27 mouse cellular contexts compared by ENCODE assay signal in the genomic region with DNA sequence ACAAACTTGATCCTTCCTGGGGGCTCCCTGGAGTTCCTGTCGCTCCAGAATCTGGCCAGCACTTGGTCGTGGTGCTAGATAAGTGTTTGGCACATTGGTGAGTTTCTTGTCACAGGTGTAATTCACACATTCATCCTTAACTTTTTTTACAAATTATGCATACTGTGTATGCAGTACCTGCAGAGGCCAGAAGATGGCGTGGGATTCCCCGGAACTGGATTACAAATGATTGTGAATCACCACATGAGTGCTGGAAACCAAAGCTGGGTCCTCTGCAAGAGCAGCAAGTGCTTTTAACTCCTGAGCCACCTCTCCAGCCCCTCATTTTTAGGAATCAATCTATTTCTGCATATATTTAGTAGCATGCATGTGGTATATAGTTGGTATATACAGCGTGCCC. TPM values are rescaled to one million over a fixed set of nuclear protein-coding genes. Genes with fewer than 3 reads are reported as not detected.
A peak's percentile ranks its signal among the peaks of the same experiment; 100 is the strongest.
DNase-seq lines count a peak whose midpoint lies in the region; ATAC-seq and TF ChIP-seq lines count a peak whose summit lies in the region.
"Had no signal": no experiment of that assay in that cellular context is flagged by ENCODE, and none has a peak within 500 bp of the region (broad histone marks: within the 10 kb centered on the region; RNA-seq: fewer than 3 reads in every experiment).

No protein-coding gene starts in this region.

- H3K9ac ChIP-seq in hindbrain, postnatal 0 days (replicated peaks; ENCODE audit: low read length), result no peak overlapping the region
- no peak overlapping the region for H3K9ac ChIP-seq in hindbrain, embryonic 12.5 days
- H3K9ac ChIP-seq in liver, postnatal 0 days (replicated peaks), result no peak overlapping the region
- H3K9ac ChIP-seq in liver, embryonic 11.5 days (ENCODE audit: low read depth, low read length), result no peak overlapping the region
- H3K9ac ChIP-seq in stomach, postnatal 0 days (ENCODE audit: low read length), result no peak overlapping the region
- H3K9ac ChIP-seq: forebrain, embryonic 12.5 days; hindbrain, embryonic 14.5 days; intestine, embryonic 15.5 days had no signal

- WGBS in hindbrain, postnatal 0 days, result 76% methylated on average over 5 of the region's 5 CpGs
- 65% methylated on average over 5 of the region's 5 CpGs for WGBS in hindbrain, embryonic 12.5 days
- 75% methylated on average over 5 of the region's 5 CpGs for WGBS in liver, postnatal 0 days (ENCODE audit: insufficient replicate concordance)
- WGBS in liver, embryonic 11.5 days, result 76% methylated on average over 5 of the region's 5 CpGs
- 77% methylated on average over 5 of the region's 5 CpGs for WGBS in stomach, postnatal 0 days

- DNase-seq in hindbrain, postnatal 0 days (ENCODE audit: low spot score), result no peak
- DNase-seq in liver, postnatal 0 days, result no peak
- no peak for DNase-seq in liver, embryonic 11.5 days (ENCODE audit: low spot score)
- peak; percentile 72 for DNase-seq in R1 (ENCODE audit: low read depth, low spot score)
- DNase-seq in stomach, postnatal 0 days (ENCODE audit: low spot score), result no peak
- DNase-seq in adrenal gland, adult (ENCODE audit: inconsistent age in 2 of 2, low spot score in 1 of 2), result no peak
- DNase-seq: adrenal gland, adult 2 months; cerebellum, adult 9-10 months; gastrocnemius, postnatal 25 days; heart, postnatal 10 days; kidney, postnatal 14 days; liver, embryonic 13.5 days; lung, postnatal 14 days; right cerebral cortex, postnatal 14 days; thymus, postnatal 14 days had no signal

- no peaks in the 10 kb centered on the region for H3K36me3 ChIP-seq in hindbrain, postnatal 0 days (ENCODE audit: insufficient read depth, low read length)
- no peaks in the 10 kb centered on the region for H3K36me3 ChIP-seq in hindbrain, embryonic 12.5 days
- peaks cover 8% of the 10 kb centered on the region; the same call in 1 of the 2 replicates for H3K36me3 ChIP-seq in liver, postnatal 0 days (replicated peaks; ENCODE audit: insufficient read depth, low read length)
- H3K36me3 ChIP-seq in liver, embryonic 11.5 days (ENCODE audit: control insufficient read depth, insufficient read depth, low read length), result no peaks in the 10 kb centered on the region
- H3K36me3 ChIP-seq in stomach, postnatal 0 days (ENCODE audit: control insufficient read depth, insufficient read depth, low read length), result no peaks in the 10 kb centered on the region
- H3K36me3 ChIP-seq: forebrain, embryonic 12.5 days; intestine, embryonic 15.5 days had no signal

- no peak for TF ChIP-seq EP300 in liver, postnatal 0 days (IDR thresholded peaks at IDR 0.05; ENCODE audit: low read depth)
- TF ChIP-seq EP300 in stomach, postnatal 0 days (optimal IDR thresholded peaks at IDR 0.05), result no peak

- TF ChIP-seq CTCF in hindbrain, postnatal 0 days (IDR thresholded peaks at IDR 0.05; ENCODE audit: low read depth), result peak; percentile 19
- TF ChIP-seq CTCF in liver, postnatal 0 days (IDR thresholded peaks at IDR 0.05; ENCODE audit: low read depth), result peak; percentile 42
- TF ChIP-seq CTCF in stomach, postnatal 0 days (IDR thresholded peaks at IDR 0.05; ENCODE audit: low read depth), result peak; percentile 37

- no peaks in the 10 kb centered on the region for H3K9me3 ChIP-seq in hindbrain, postnatal 0 days (ENCODE audit: low read length)
- H3K9me3 ChIP-seq in hindbrain, embryonic 12.5 days (replicated peaks), result 0 out of 2 replicates have a peak, but pooled peaks cover 3% of the 10 kb centered on the region
- H3K9me3 ChIP-seq in liver, postnatal 0 days (ENCODE audit: low read length), result no peaks in the 10 kb centered on the region
- no peaks in the 10 kb centered on the region; the same call in 1 of the 2 replicates for H3K9me3 ChIP-seq in liver, embryonic 11.5 days (ENCODE audit: control insufficient read depth, low read length)
- H3K9me3 ChIP-seq in stomach, postnatal 0 days (ENCODE audit: control insufficient read depth, low read length), result no peaks in the 10 kb centered on the region
- H3K9me3 ChIP-seq: forebrain, embryonic 12.5 days; intestine, embryonic 15.5 days had no signal

- H3K4me1 ChIP-seq in hindbrain, postnatal 0 days (ENCODE audit: insufficient read depth, low read length), result no peaks in the 10 kb centered on the region
- H3K4me1 ChIP-seq in hindbrain, embryonic 12.5 days, result no peaks in the 10 kb centered on the region
- H3K4me1 ChIP-seq in liver, postnatal 0 days (ENCODE audit: insufficient read depth), result peaks cover 31% of the 10 kb centered on the region
- H3K4me1 ChIP-seq in liver, embryonic 11.5 days (replicated peaks; ENCODE audit: control insufficient read depth, insufficient read depth, low read length), result peaks cover 48% of the 10 kb centered on the region
- peaks cover 4% of the 10 kb centered on the region; the same call in 1 of the 2 replicates for H3K4me1 ChIP-seq in stomach, postnatal 0 days (replicated peaks; ENCODE audit: control insufficient read depth, insufficient read depth)
- H3K4me1 ChIP-seq: forebrain, embryonic 12.5 days had no signal

- H3K27ac ChIP-seq in hindbrain, postnatal 0 days, result no peak overlapping the region
- H3K27ac ChIP-seq in hindbrain, embryonic 12.5 days, result no peak overlapping the region
- H3K27ac ChIP-seq in liver, postnatal 0 days (ENCODE audit: low read depth), result no peak overlapping the region
- H3K27ac ChIP-seq in liver, embryonic 11.5 days (ENCODE audit: low read depth, low read length), result no peak overlapping the region
- no peak overlapping the region for H3K27ac ChIP-seq in stomach, postnatal 0 days (replicated peaks)
- H3K27ac ChIP-seq: forebrain, embryonic 12.5 days; hindbrain, embryonic 14.5 days had no signal

- H3K4me3 ChIP-seq in hindbrain, postnatal 0 days (ENCODE audit: low read length), result no peak overlapping the region
- H3K4me3 ChIP-seq in hindbrain, embryonic 12.5 days, result no peak overlapping the region
- H3K4me3 ChIP-seq in liver, postnatal 0 days (ENCODE audit: low read depth, low read length), result no peak overlapping the region
- no peak overlapping the region for H3K4me3 ChIP-seq in liver, embryonic 11.5 days (ENCODE audit: low read depth, low read length)
- H3K4me3 ChIP-seq in stomach, postnatal 0 days (ENCODE audit: low read depth, low read length), result no peak overlapping the region
- H3K4me3 ChIP-seq: forebrain, embryonic 12.5 days; intestine, embryonic 15.5 days; liver, embryonic 13.5 days had no signal

- ATAC-seq in hindbrain, postnatal 0 days, result no peak
- no peak for ATAC-seq in hindbrain, embryonic 12.5 days (ENCODE audit: low FRiP score)
- ATAC-seq in liver, postnatal 0 days, result no peak
- ATAC-seq in liver, embryonic 11.5 days (replicated peaks; ENCODE audit: low FRiP score), result no peak
- ATAC-seq in stomach, postnatal 0 days (ENCODE audit: low FRiP score, low TSS enrichment), result no peak
- ATAC-seq: intestine, embryonic 15.5 days; midbrain, embryonic 16.5 days had no signal

- no peak overlapping the region for H3K4me2 ChIP-seq in hindbrain, postnatal 0 days (ENCODE audit: low read depth, low read length)
- H3K4me2 ChIP-seq in hindbrain, embryonic 12.5 days (replicated peaks), result no peak overlapping the region
- H3K4me2 ChIP-seq in liver, postnatal 0 days (ENCODE audit: low read depth, low read length), result no peak overlapping the region
- no peak overlapping the region for H3K4me2 ChIP-seq in liver, embryonic 11.5 days
- no peak overlapping the region for H3K4me2 ChIP-seq in stomach, postnatal 0 days (replicated peaks; ENCODE audit: low read depth)
- H3K4me2 ChIP-seq: forebrain, embryonic 12.5 days; hindbrain, embryonic 14.5 days; liver, embryonic 13.5 days had no signal

- H3K27me3 ChIP-seq in hindbrain, postnatal 0 days (ENCODE audit: insufficient read depth, low read length), result no peaks in the 10 kb centered on the region
- H3K27me3 ChIP-seq in hindbrain, embryonic 12.5 days, result no peaks in the 10 kb centered on the region
- H3K27me3 ChIP-seq in liver, postnatal 0 days (ENCODE audit: insufficient read depth, low read length), result no peaks in the 10 kb centered on the region
- no peaks in the 10 kb centered on the region for H3K27me3 ChIP-seq in liver, embryonic 11.5 days (replicated peaks; ENCODE audit: control insufficient read depth, insufficient read depth, low read length)
- H3K27me3 ChIP-seq in stomach, postnatal 0 days (ENCODE audit: control insufficient read depth, insufficient read depth, low read length), result no peaks in the 10 kb centered on the region
- H3K27me3 ChIP-seq: forebrain, embryonic 12.5 days; intestine, embryonic 15.5 days; liver, embryonic 13.5 days had no signal

RNA-seq across cellular contexts. Expression of a gene that starts 15.0 kb away (rescaled TPM):
- total RNA-seq in hindbrain, postnatal 0 days (2014; rRNA removed), result 10.0 and 13.2 TPM in 2 replicates
- 6.6 TPM in 2 replicates for polyA plus RNA-seq in hindbrain, postnatal 0 days (2015; fragmentation: Nextera tagmentation; extraction: Ambion mirVana)
- polyA plus RNA-seq in hindbrain, embryonic 12.5 days (2016; fragmentation: Nextera tagmentation; extraction: Ambion mirVana), result 4.9 TPM in 2 replicates
- polyA plus RNA-seq in liver, postnatal 0 days (2015; fragmentation: Nextera tagmentation; extraction: Ambion mirVana), result 5.8 and 7.1 TPM in 2 replicates
- polyA plus RNA-seq in liver, embryonic 11.5 days (2014; fragmentation: Nextera tagmentation; extraction: Ambion mirVana), result 9.6 and 9.8 TPM in 2 replicates
- 10.4 and 13.8 TPM in 2 replicates for polyA plus RNA-seq in stomach, postnatal 0 days (2015; fragmentation: Nextera tagmentation; extraction: Ambion mirVana)

RNA-seq across cellular contexts. Expression of a gene that starts 25.2 kb away (rescaled TPM):
- total RNA-seq in hindbrain, postnatal 0 days (2014; rRNA removed), result 0.21 TPM in 1 of 2 replicates, not detected in the other
- polyA plus RNA-seq in hindbrain, postnatal 0 days (2015; fragmentation: Nextera tagmentation; extraction: Ambion mirVana), result 0.14 and 0.42 TPM in 2 replicates
- not detected in 2 replicates for polyA plus RNA-seq in hindbrain, embryonic 12.5 days (2016; fragmentation: Nextera tagmentation; extraction: Ambion mirVana)
- polyA plus RNA-seq in liver, postnatal 0 days (2015; fragmentation: Nextera tagmentation; extraction: Ambion mirVana), result 0.07 and 0.15 TPM in 2 replicates
- not detected in 2 replicates for polyA plus RNA-seq in liver, embryonic 11.5 days (2014; fragmentation: Nextera tagmentation; extraction: Ambion mirVana)
- polyA plus RNA-seq in stomach, postnatal 0 days (2015; fragmentation: Nextera tagmentation; extraction: Ambion mirVana), result 1,647 and 1,784 TPM in 2 replicates
- total RNA-seq: adrenal gland, adult 2 months; gastrocnemius, postnatal 25 days; heart, adult 8-10 months; heart, postnatal 10 days; layer of hippocampus, adult 8-10 months; megakaryocyte-erythroid progenitor cell, adult 5-6 weeks; neutrophil, adult 5-6 weeks had no signal
- polyA plus RNA-seq: C2C12; cortical plate, adult 2 months; forebrain, embryonic 12.5 days; hindbrain, embryonic 14.5 days; limb, embryonic 11.5 days; liver, embryonic 13.5 days had no signal

RNA-seq across cellular contexts. Expression of a gene that starts 57.3 kb away (rescaled TPM):
- 2.2 TPM in 1 of 2 replicates, not detected in the other for total RNA-seq in hindbrain, postnatal 0 days (2014; rRNA removed)
- polyA plus RNA-seq in hindbrain, postnatal 0 days (2015; fragmentation: Nextera tagmentation; extraction: Ambion mirVana), result 1.5 and 1.8 TPM in 2 replicates
- polyA plus RNA-seq in hindbrain, embryonic 12.5 days (2016; fragmentation: Nextera tagmentation; extraction: Ambion mirVana), result 0.63 and 1.2 TPM in 2 replicates
- polyA plus RNA-seq in liver, postnatal 0 days (2015; fragmentation: Nextera tagmentation; extraction: Ambion mirVana), result 0.25 TPM in 1 of 2 replicates, not detected in the other
- 0.44 and 1.7 TPM in 2 replicates for polyA plus RNA-seq in liver, embryonic 11.5 days (2014; fragmentation: Nextera tagmentation; extraction: Ambion mirVana)
- 0.19 and 0.51 TPM in 2 replicates for polyA plus RNA-seq in stomach, postnatal 0 days (2015; fragmentation: Nextera tagmentation; extraction: Ambion mirVana)
- total RNA-seq: megakaryocyte-erythroid progenitor cell, adult 5-6 weeks; neutrophil, adult 5-6 weeks had no signal
- polyA plus RNA-seq: liver, embryonic 13.5 days had no signal

RNA-seq across cellular contexts. Expression of a gene that starts 57.6 kb away (rescaled TPM):
- 5.5 and 8.3 TPM in 2 replicates for total RNA-seq in hindbrain, postnatal 0 days (2014; rRNA removed)
- polyA plus RNA-seq in hindbrain, postnatal 0 days (2015; fragmentation: Nextera tagmentation; extraction: Ambion mirVana), result 0.79 and 0.85 TPM in 2 replicates
- polyA plus RNA-seq in hindbrain, embryonic 12.5 days (2016; fragmentation: Nextera tagmentation; extraction: Ambion mirVana), result 0.23 and 0.27 TPM in 2 replicates
- polyA plus RNA-seq in liver, postnatal 0 days (2015; fragmentation: Nextera tagmentation; extraction: Ambion mirVana), result 0.13 TPM in 1 of 2 replicates, not detected in the other
- 0.22 and 0.49 TPM in 2 replicates for polyA plus RNA-seq in liver, embryonic 11.5 days (2014; fragmentation: Nextera tagmentation; extraction: Ambion mirVana)
- 0.16 TPM in 1 of 2 replicates, not detected in the other for polyA plus RNA-seq in stomach, postnatal 0 days (2015; fragmentation: Nextera tagmentation; extraction: Ambion mirVana)
- total RNA-seq: neutrophil, adult 5-6 weeks had no signal

Comparison
In these comparisons a context has a peak if more than half of its experiments do, and no peak if none do; other contexts are left out.
1. RNA of a gene that starts 25.2 kb away (polyA plus RNA-seq): 1,647 to 1,784 TPM in stomach, postnatal 0 days; not detected in hindbrain, embryonic 12.5 days, 0.07 to 0.15 TPM in liver, postnatal 0 days, 0.14 to 0.42 TPM in hindbrain, postnatal 0 days and not detected in liver, embryonic 11.5 days; every median in the first group is over 1,000 times any median in the second.
2. Peak in every context shown above with its lines, with median percentiles within 50 percentile points of each other: CTCF ChIP-seq.